Mouse (Mus musculus) hindbrain, embryonic 11.5 days (tissue): ENCODE data around the gene Asb2. TPM values are rescaled to one million over a fixed set of nuclear protein-coding genes. Genes with fewer than 3 reads are reported as not detected.

ENCODE experiments used
- ATAC-seq: fragments of 200-750 bp; cut with Nextera tagmentation; 2 replicates; pipeline ENCODE4 v1.8.0; 2017; ENCODE audit warnings: mild to moderate bottlenecking, moderate TSS enrichment, moderate library complexity; ENCODE audit not compliant: low FRiP score
- DNase-seq: peaks from one replicate; pipeline ENCODE4 v3.0.0-alpha.2; 2015; ENCODE audit warnings: low spot score
- H3K27ac ChIP-seq: fragments of 300-500 bp; sonication (generic); 2 replicates; pipeline ENCODE4 v1.5.1; 2014; ENCODE audit warnings: mild to moderate bottlenecking, low read depth, low read length
- H3K27me3 ChIP-seq: fragments of 300-500 bp; sonication (generic); 2 replicates; pipeline ENCODE4 v1.6.1; 2014; ENCODE audit warnings: mild to moderate bottlenecking, low read length, moderate library complexity, mixed read lengths; ENCODE audit not compliant: control insufficient read depth, insufficient read depth
- H3K36me3 ChIP-seq: fragments of 300-500 bp; sonication (generic); 2 replicates; pipeline ENCODE4 v1.6.1; 2014; ENCODE audit warnings: mild to moderate bottlenecking, low read length, moderate library complexity, mixed read lengths; ENCODE audit not compliant: control insufficient read depth, insufficient read depth
- H3K4me1 ChIP-seq: fragments of 300-500 bp; sonication (generic); replicated peaks from 2 replicates; pipeline ENCODE4 v1.6.1; 2014; ENCODE audit warnings: low read length, mixed read lengths; ENCODE audit not compliant: control insufficient read depth, insufficient read depth
- H3K4me2 ChIP-seq: fragments of 300-500 bp; sonication (generic); replicated peaks from 2 replicates; pipeline ENCODE4 v1.6.1; 2014; ENCODE audit warnings: mild to moderate bottlenecking, low read depth, low read length
- H3K4me3 ChIP-seq: fragments of 300-500 bp; sonication (generic); 2 replicates; pipeline ENCODE4 v1.5.1; 2014; ENCODE audit warnings: low read depth, low read length
- H3K9ac ChIP-seq: fragments of 300-500 bp; sonication (generic); 2 replicates; pipeline ENCODE4 v1.6.1; 2014; ENCODE audit warnings: low read depth, low read length
- H3K9me3 ChIP-seq: fragments of 300-500 bp; sonication (generic); 2 replicates; pipeline ENCODE4 v1.6.1; 2016; ENCODE audit warnings: low read length; ENCODE audit not compliant: control insufficient read depth
- WGBS: fragments of 180-500 bp; shearing (Covaris S2); extraction: QIAGEN DNeasy Blood & Tissue Kit; methylation state at CpG from one replicate; pipeline ENCODE4 v1.1.7; 2014; 5-methylcytosine and 5-hydroxymethylcytosine counted together
- polyA plus RNA-seq: library from polyadenylated mRNA; unstranded; fragments of >200 nt; fragmentation: Nextera tagmentation; extraction: Ambion mirVana; gene quantifications from 2 replicates; pipeline ENCODE4 v1.2.1, GENCODE M21; 2014

The Asb2 gene
- polyA plus RNA-seq, 1 experiment from 2014 or later = 1.0 TPM

- H3K27ac ChIP-seq = peak within 1 kb of the TSS; percentile 68; the same call in 1 of the 2 replicates
- H3K4me2 ChIP-seq = peak within 1 kb of the TSS; percentile 77
- WGBS = under 1% methylated on average over 47 of the region's 58 CpGs
- no peaks in the 10 kb centered on the region for H3K36me3 ChIP-seq
- no peaks in the 10 kb centered on the region for H3K4me1 ChIP-seq
- peak; percentile 99 for ATAC-seq
- H3K4me3 ChIP-seq = peak within 1 kb of the TSS; percentile 70
- no peaks in the 10 kb centered on the region for H3K27me3 ChIP-seq
- no peaks in the 10 kb centered on the region for H3K9me3 ChIP-seq
- H3K9ac ChIP-seq = peak within 1 kb of the TSS; percentile 86
- peak; percentile 97 for DNase-seq
Observed at GRCm38 (mm10) chr12:103388505-103389347, 32.9 kb upstream of the Asb2 start, which contains the start of gene Otub2. Gene Otub2 (plus strand): TSS chr12:103388682.

GRCm38 (mm10) chr12:103380226-103380625, 24.4 kb upstream of the Asb2 start:
- no peaks in the 10 kb centered on the region for H3K36me3 ChIP-seq
- H3K4me3 ChIP-seq = no peak overlapping the region
- no peaks in the 10 kb centered on the region for H3K9me3 ChIP-seq
- H3K27me3 ChIP-seq = no peaks in the 10 kb centered on the region
- no peak for DNase-seq
- 82% methylated on average over 4 of the region's 4 CpGs for WGBS
- H3K4me1 ChIP-seq = no peaks in the 10 kb centered on the region
- no peak overlapping the region for H3K4me2 ChIP-seq
- ATAC-seq = no peak
- no peak overlapping the region for H3K27ac ChIP-seq
- no peak overlapping the region for H3K9ac ChIP-seq

- WGBS = 80% methylated on average over 4 of the region's 4 CpGs
- no peaks in the 10 kb centered on the region for H3K36me3 ChIP-seq
- no peaks in the 10 kb centered on the region for H3K4me1 ChIP-seq
- H3K9me3 ChIP-seq = no peaks in the 10 kb centered on the region
- no peak overlapping the region for H3K4me3 ChIP-seq
- H3K27me3 ChIP-seq = no peaks in the 10 kb centered on the region
- no peak overlapping the region for H3K27ac ChIP-seq
- H3K4me2 ChIP-seq = no peak overlapping the region
- no peak for DNase-seq
- no peak for ATAC-seq
- no peak overlapping the region for H3K9ac ChIP-seq
Observed at GRCm38 (mm10) chr12:103376774-103377173, 21.0 kb upstream of the Asb2 start.

DNA sequence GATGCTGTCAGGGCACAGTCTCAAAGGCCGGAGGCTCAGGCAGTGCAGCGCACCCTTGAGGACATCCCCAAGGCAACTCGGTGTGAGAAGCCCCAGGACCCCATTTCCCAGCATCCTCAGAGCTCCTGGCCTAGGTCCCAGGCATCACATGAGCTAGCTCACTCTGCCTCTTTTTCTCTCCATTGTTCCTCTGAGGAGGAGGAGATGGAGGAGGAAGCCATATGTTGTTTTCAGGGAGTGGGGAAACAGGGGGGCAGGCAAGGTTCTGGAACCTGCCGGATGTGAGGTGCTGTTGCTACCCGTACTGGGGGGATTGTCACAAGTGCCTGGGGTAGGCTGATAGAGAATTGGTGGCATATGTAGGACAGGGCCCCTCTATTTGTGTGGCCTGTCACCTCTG, 20.3 kb upstream of the Asb2 start:
- Histone ChIP-seq H3K27me3 (no peaks in the 10 kb centered on the region), H3K4me2 (no peak overlapping the region), H3K4me1 (no peaks in the 10 kb centered on the region), H3K36me3 (no peaks in the 10 kb centered on the region), H3K9me3 (no peaks in the 10 kb centered on the region), H3K9ac (no peak overlapping the region), H3K27ac (no peak overlapping the region), H3K4me3 (no peak overlapping the region)
- WGBS = 70% methylated on average over 5 of the region's 5 CpGs
- DNase-seq (no peak), ATAC-seq (no peak)

GRCm38 (mm10) chr12:103373530-103374236, 17.9 kb upstream of the Asb2 start:
- H3K27me3 ChIP-seq = no peaks in the 10 kb centered on the region
- no peaks in the 10 kb centered on the region for H3K4me1 ChIP-seq
- DNase-seq = no peak
- H3K9ac ChIP-seq = no peak overlapping the region
- H3K9me3 ChIP-seq = no peaks in the 10 kb centered on the region
- H3K27ac ChIP-seq = no peak overlapping the region
- no peak overlapping the region for H3K4me2 ChIP-seq
- no peak overlapping the region for H3K4me3 ChIP-seq
- 80% methylated on average over 8 of the region's 8 CpGs for whole genome bisulfite sequencing
- ATAC-seq = no peak
- H3K36me3 ChIP-seq = no peaks in the 10 kb centered on the region

DNA sequence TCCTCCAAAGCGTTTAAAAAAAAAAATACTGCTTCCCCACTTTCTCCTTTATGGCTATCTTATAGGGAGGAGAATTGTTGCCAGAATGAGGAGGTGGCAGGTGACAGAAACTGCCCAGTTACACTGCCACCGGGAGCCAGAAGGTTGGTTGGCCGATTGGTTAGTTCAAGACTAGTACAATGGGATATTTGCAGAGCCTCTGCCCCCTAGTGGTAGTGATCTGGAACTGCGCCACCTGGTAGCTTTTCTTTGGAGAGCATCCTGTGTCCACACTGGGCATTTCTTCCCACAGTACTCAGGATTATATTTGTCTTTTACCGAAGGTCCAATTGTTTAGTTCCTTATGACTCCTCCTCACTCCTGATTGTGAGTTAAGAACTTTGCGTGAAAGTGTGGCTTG, 15.9 kb upstream of the Asb2 start:
- H3K4me2 ChIP-seq = no peak overlapping the region
- WGBS = 28% methylated on average over 6 of the region's 6 CpGs
- no peak overlapping the region for H3K27ac ChIP-seq
- H3K4me1 ChIP-seq = no peaks in the 10 kb centered on the region
- H3K36me3 ChIP-seq = no peaks in the 10 kb centered on the region
- ATAC-seq = no peak
- no peaks in the 10 kb centered on the region for H3K27me3 ChIP-seq
- H3K9me3 ChIP-seq = no peaks in the 10 kb centered on the region
- no peak overlapping the region for H3K9ac ChIP-seq
- no peak overlapping the region for H3K4me3 ChIP-seq
- DNase-seq = peak; percentile 73

DNA sequence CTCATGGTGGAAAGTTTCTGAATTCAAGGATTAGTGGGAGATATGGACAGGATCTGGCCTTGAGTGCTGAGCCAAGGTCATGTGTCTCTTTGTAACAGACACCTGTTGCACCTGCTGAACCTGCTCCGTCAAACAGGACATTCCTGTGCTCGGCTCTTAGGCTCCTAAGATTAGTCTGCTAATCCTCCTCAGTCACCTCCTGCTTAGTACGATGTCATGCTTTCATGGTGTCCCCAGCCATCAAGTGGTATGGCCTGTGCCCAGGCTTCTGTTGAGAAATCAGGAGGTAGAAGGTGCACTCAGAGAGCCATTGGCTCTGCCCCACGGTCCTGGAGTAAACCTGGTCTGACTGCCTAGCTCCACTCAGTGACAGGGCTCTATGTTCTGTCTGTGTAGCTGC, 15.1 kb upstream of the Asb2 start:
- Histone ChIP-seq H3K27ac (no peak overlapping the region), H3K9ac (no peak overlapping the region), H3K36me3 (no peaks in the 10 kb centered on the region), H3K4me1 (no peaks in the 10 kb centered on the region), H3K9me3 (no peaks in the 10 kb centered on the region), H3K27me3 (no peaks in the 10 kb centered on the region), H3K4me2 (no peak overlapping the region), H3K4me3 (no peak overlapping the region)
- ATAC-seq (no peak), DNase-seq (no peak)
- 79% methylated on average over 4 of the region's 4 CpGs for WGBS

GRCm38 (mm10) chr12:103368777-103369176, 13.0 kb upstream of the Asb2 start:
- Histone ChIP-seq H3K9ac (no peak overlapping the region), H3K4me1 (no peaks in the 10 kb centered on the region), H3K4me2 (no peak overlapping the region), H3K36me3 (no peaks in the 10 kb centered on the region), H3K27ac (no peak overlapping the region), H3K27me3 (no peaks in the 10 kb centered on the region), H3K4me3 (no peak overlapping the region), H3K9me3 (no peaks in the 10 kb centered on the region)
- ATAC-seq (no peak), DNase-seq (no peak)
- 59% methylated on average over 2 of the region's 2 CpGs for WGBS

- Histone ChIP-seq H3K36me3 (no peaks in the 10 kb centered on the region), H3K4me2 (no peak overlapping the region), H3K27me3 (no peaks in the 10 kb centered on the region), H3K9ac (no peak overlapping the region), H3K9me3 (no peaks in the 10 kb centered on the region), H3K4me3 (no peak overlapping the region), H3K4me1 (no peaks in the 10 kb centered on the region), H3K27ac (no peak overlapping the region)
- DNase-seq (no peak), ATAC-seq (peak; percentile 10; the same call in 1 of the 2 replicates)
- 77% methylated on average over 7 of the region's 7 CpGs for whole genome bisulfite sequencing
Observed at GRCm38 (mm10) chr12:103368326-103368669, 12.5 kb upstream of the Asb2 start.
